21 mouse cellular contexts compared by ENCODE assay signal in the genomic region with DNA sequence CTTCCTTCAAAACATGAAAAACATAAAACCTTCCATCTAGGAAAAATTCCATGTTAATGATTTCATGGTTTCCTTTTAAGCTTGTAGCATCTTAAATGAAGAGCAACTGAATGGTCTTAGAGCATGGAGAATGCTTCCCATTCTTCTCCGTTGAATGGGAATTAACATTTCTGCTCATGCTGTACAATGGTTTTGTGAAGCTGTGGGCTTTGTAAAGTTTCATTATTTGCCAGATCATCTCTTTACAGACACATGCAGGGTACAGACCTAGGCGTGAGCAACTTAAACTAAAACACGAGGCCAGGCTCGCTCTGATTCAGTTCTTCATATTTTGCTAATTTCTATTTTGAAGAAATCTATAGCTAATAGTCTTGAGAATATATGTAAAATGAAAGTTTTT.
A peak's percentile ranks its signal among the peaks of the same experiment; 100 is the strongest.
DNase-seq lines count a peak whose midpoint lies in the region; ATAC-seq lines count a peak whose summit lies in the region.
"Had no signal": no experiment of that assay in that cellular context is flagged by ENCODE, and none has a peak within 500 bp of the region (broad histone marks: within the 10 kb centered on the region; RNA-seq: fewer than 3 reads in every experiment).

No protein-coding gene starts in this region.

- no peak overlapping the region for H3K4me2 ChIP-seq in hindbrain, embryonic 11.5 days (replicated peaks; ENCODE audit: low read depth, low read length)
- no peak overlapping the region for H3K4me2 ChIP-seq in hindbrain, embryonic 13.5 days
- H3K4me2 ChIP-seq in midbrain, embryonic 11.5 days = no peak overlapping the region
- no peak overlapping the region for H3K4me2 ChIP-seq in midbrain, embryonic 15.5 days
- H3K4me2 ChIP-seq: embryonic facial prominence, embryonic 12.5 days; forebrain, embryonic 13.5 days; forebrain, embryonic 15.5 days had no signal

- ATAC-seq in hindbrain, embryonic 11.5 days (ENCODE audit: low FRiP score) = 0 out of 2 replicates have a peak, but pooled peaks have one; percentile 41
- ATAC-seq in hindbrain, embryonic 13.5 days (ENCODE audit: low FRiP score) = no peak
- ATAC-seq in midbrain, embryonic 11.5 days (ENCODE audit: low FRiP score) = peak; percentile 64; the same call in 1 of the 2 replicates
- ATAC-seq in midbrain, embryonic 15.5 days (replicated peaks) = no peak
- ATAC-seq: activated CD4-positive, CD25-positive, alpha-beta regulatory T cell, adult 4 months; forebrain, embryonic 13.5 days; forebrain, embryonic 15.5 days; forebrain, postnatal 0 days; Patski had no signal

- no peaks in the 10 kb centered on the region for H3K27me3 ChIP-seq in hindbrain, embryonic 11.5 days (ENCODE audit: control insufficient read depth, insufficient read depth, low read length)
- H3K27me3 ChIP-seq in hindbrain, embryonic 13.5 days = no peaks in the 10 kb centered on the region
- H3K27me3 ChIP-seq in midbrain, embryonic 11.5 days (ENCODE audit: control insufficient read depth, insufficient read depth, low read length) = no peaks in the 10 kb centered on the region
- no peaks in the 10 kb centered on the region for H3K27me3 ChIP-seq in midbrain, embryonic 15.5 days (replicated peaks)
- no peaks in the 10 kb centered on the region for H3K27me3 ChIP-seq in limb, embryonic 10.5 days (ENCODE audit: low read depth, poor library complexity, severe bottlenecking)
- H3K27me3 ChIP-seq: embryonic facial prominence, embryonic 12.5 days; forebrain, embryonic 13.5 days; forebrain, embryonic 15.5 days had no signal

- H3K4me3 ChIP-seq in hindbrain, embryonic 11.5 days (ENCODE audit: low read depth, low read length) = no peak overlapping the region
- H3K4me3 ChIP-seq in hindbrain, embryonic 13.5 days = no peak overlapping the region
- no peak overlapping the region for H3K4me3 ChIP-seq in midbrain, embryonic 11.5 days (ENCODE audit: low read depth, low read length)
- no peak overlapping the region for H3K4me3 ChIP-seq in midbrain, embryonic 15.5 days
- no peak overlapping the region for H3K4me3 ChIP-seq in limb, embryonic 10.5 days
- H3K4me3 ChIP-seq: embryonic facial prominence, embryonic 10.5 days; embryonic facial prominence, embryonic 12.5 days; forebrain, embryonic 13.5 days; forebrain, embryonic 15.5 days had no signal

- no peaks in the 10 kb centered on the region for H3K4me1 ChIP-seq in hindbrain, embryonic 11.5 days (replicated peaks; ENCODE audit: control insufficient read depth, insufficient read depth, low read length)
- H3K4me1 ChIP-seq in hindbrain, embryonic 13.5 days (replicated peaks) = peaks cover 17% of the 10 kb centered on the region
- H3K4me1 ChIP-seq in midbrain, embryonic 11.5 days (ENCODE audit: control insufficient read depth, insufficient read depth, low read length) = peaks cover 6% of the 10 kb centered on the region; the same call in 1 of the 2 replicates
- 0 out of 2 replicates have a peak, but pooled peaks cover 10% of the 10 kb centered on the region for H3K4me1 ChIP-seq in midbrain, embryonic 15.5 days
- H3K4me1 ChIP-seq in limb, embryonic 10.5 days = peaks cover 10% of the 10 kb centered on the region
- H3K4me1 ChIP-seq: embryonic facial prominence, embryonic 12.5 days had no signal

- H3K9ac ChIP-seq in hindbrain, embryonic 11.5 days (ENCODE audit: low read depth, low read length) = no peak overlapping the region
- no peak overlapping the region for H3K9ac ChIP-seq in hindbrain, embryonic 13.5 days
- H3K9ac ChIP-seq in midbrain, embryonic 11.5 days (ENCODE audit: low read length) = no peak overlapping the region
- H3K9ac ChIP-seq in midbrain, embryonic 15.5 days = no peak overlapping the region
- H3K9ac ChIP-seq: embryonic facial prominence, embryonic 12.5 days; forebrain, embryonic 13.5 days; forebrain, embryonic 15.5 days; forebrain, postnatal 0 days had no signal

- no peaks in the 10 kb centered on the region for H3K36me3 ChIP-seq in hindbrain, embryonic 11.5 days (ENCODE audit: control insufficient read depth, insufficient read depth, low read length)
- H3K36me3 ChIP-seq in hindbrain, embryonic 13.5 days = no peaks in the 10 kb centered on the region
- H3K36me3 ChIP-seq in midbrain, embryonic 11.5 days (ENCODE audit: control insufficient read depth, insufficient read depth, low read length) = no peaks in the 10 kb centered on the region
- H3K36me3 ChIP-seq in midbrain, embryonic 15.5 days (replicated peaks) = no peaks in the 10 kb centered on the region
- no peaks in the 10 kb centered on the region for H3K36me3 ChIP-seq in limb, embryonic 10.5 days
- H3K36me3 ChIP-seq: embryonic facial prominence, embryonic 10.5 days; embryonic facial prominence, embryonic 12.5 days; forebrain, embryonic 15.5 days had no signal

- peak; percentile 5 for DNase-seq in hindbrain, embryonic 11.5 days (ENCODE audit: low spot score)
- no peak for DNase-seq in midbrain, embryonic 11.5 days (ENCODE audit: low spot score, missing footprints)
- peak; percentile 20 for DNase-seq in Muller cell, postnatal 12 days (ENCODE audit: inconsistent ontology term)
- DNase-seq in limb, embryonic 10.5 days (ENCODE audit: low spot score) = no peak
- DNase-seq: adrenal gland, adult 8-10 months; adrenal gland, postnatal 14 days; adrenal gland, postnatal 36 days; cerebellum, adult 11-12 months; cerebellum, adult 2 months; cerebellum, adult 9-10 months; cerebellum, postnatal 10 days; cerebellum, postnatal 25 days; forebrain, postnatal 0 days had no signal

- no peak overlapping the region for H3K27ac ChIP-seq in hindbrain, embryonic 11.5 days (ENCODE audit: low read depth, low read length)
- no peak overlapping the region for H3K27ac ChIP-seq in hindbrain, embryonic 13.5 days
- no peak overlapping the region for H3K27ac ChIP-seq in midbrain, embryonic 11.5 days (ENCODE audit: low read depth, low read length)
- no peak overlapping the region for H3K27ac ChIP-seq in midbrain, embryonic 15.5 days
- no peak overlapping the region for H3K27ac ChIP-seq in limb, embryonic 10.5 days
- H3K27ac ChIP-seq: embryonic facial prominence, embryonic 10.5 days; embryonic facial prominence, embryonic 12.5 days; forebrain, embryonic 13.5 days; forebrain, embryonic 15.5 days had no signal

- no peaks in the 10 kb centered on the region for H3K9me3 ChIP-seq in hindbrain, embryonic 11.5 days (ENCODE audit: control insufficient read depth, low read length)
- no peaks in the 10 kb centered on the region for H3K9me3 ChIP-seq in hindbrain, embryonic 13.5 days
- H3K9me3 ChIP-seq in midbrain, embryonic 11.5 days (ENCODE audit: control insufficient read depth, low read length) = no peaks in the 10 kb centered on the region
- H3K9me3 ChIP-seq in midbrain, embryonic 15.5 days = no peaks in the 10 kb centered on the region
- H3K9me3 ChIP-seq in limb, embryonic 10.5 days (replicated peaks) = no peaks in the 10 kb centered on the region
- H3K9me3 ChIP-seq: embryonic facial prominence, embryonic 10.5 days; embryonic facial prominence, embryonic 12.5 days; forebrain, embryonic 13.5 days; forebrain, embryonic 15.5 days had no signal

- WGBS in hindbrain, embryonic 11.5 days = 40% methylated on average over 4 of the region's 4 CpGs
- WGBS in hindbrain, embryonic 13.5 days = 29% methylated on average over 4 of the region's 4 CpGs
- 40% methylated on average over 4 of the region's 4 CpGs for WGBS in midbrain, embryonic 11.5 days
- 25% methylated on average over 4 of the region's 4 CpGs for WGBS in midbrain, embryonic 15.5 days
- WGBS in limb, embryonic 10.5 days = 88% methylated on average over 4 of the region's 4 CpGs

Comparison
In these comparisons a context has a peak if more than half of its experiments do, and no peak if none do; other contexts are left out.
1. ATAC-seq: peak in hindbrain, embryonic 11.5 days (single experiment) and midbrain, embryonic 11.5 days (single experiment); none in hindbrain, embryonic 13.5 days (single experiment) and midbrain, embryonic 15.5 days (single experiment).
2. DNase-seq: peak in hindbrain, embryonic 11.5 days (single experiment) and Muller cell, postnatal 12 days (single experiment); none in midbrain, embryonic 11.5 days (single experiment) and limb, embryonic 10.5 days (single experiment).